Mouse (Mus musculus) cerebellum, adult 2 months (tissue): ENCODE data around the gene Coro7. TPM values are rescaled to one million over a fixed set of nuclear protein-coding genes. Genes with fewer than 3 reads are reported as not detected.

Experiments used
- DNase-seq, 2 experiments: peaks; one replicate each; pipeline ENCODE4 v3.0.0; 2021
- H3K27ac ChIP-seq: fragments of 200-500 bp; 2 replicates; pipeline ENCODE4 v1.5.1; 2012; ENCODE audit warnings: low read length, control low read depth, inconsistent platforms; ENCODE audit not compliant: insufficient read depth
- H3K27me3 ChIP-seq: fragments of 200-500 bp; 2 replicates; pipeline ENCODE4 v1.6.1; 2012; ENCODE audit warnings: inconsistent platforms, mild to moderate bottlenecking, low read length, moderate library complexity; ENCODE audit not compliant: control insufficient read depth, insufficient read depth
- H3K4me1 ChIP-seq: fragments of 200-500 bp; 2 replicates; pipeline ENCODE4 v1.6.1; 2011; ENCODE audit warnings: low read length; ENCODE audit not compliant: control insufficient read depth, insufficient read depth
- H3K4me3 ChIP-seq: fragments of 200-500 bp; replicated peaks from 2 replicates; pipeline ENCODE3; 2011; ENCODE audit warnings: mild to moderate bottlenecking, low read depth, low read length, control low read depth; ENCODE audit not compliant: insufficient read depth
- CTCF ChIP-seq: fragments of 200-500 bp; IDR thresholded peaks from 2 replicates; pipeline ENCODE4 v1.5.1; 2011; ENCODE audit warnings: low read depth, mild to moderate bottlenecking, control low read depth, low read length, moderate library complexity, borderline replicate concordance; ENCODE audit not compliant: insufficient read depth
- POLR2A ChIP-seq: fragments of 200-500 bp; IDR thresholded peaks from 2 replicates; pipeline ENCODE4 v1.6.1; 2011; ENCODE audit warnings: low read length, control low read depth, borderline replicate concordance; ENCODE audit not compliant: insufficient read depth
- WGBS: fragments of 180-500 bp; shearing (Covaris S2); methylation state at CpG from one replicate; pipeline ENCODE4 v1.1.7; 2018; 5-methylcytosine and 5-hydroxymethylcytosine counted together
- polyA plus RNA-seq: library from polyadenylated mRNA; depleted of rRNA; stranded (reverse); fragments of >200 nt; gene quantifications from 2 replicates; pipeline ENCODE4 v1.2.3, GENCODE M21; 2012

The Coro7 gene
- polyA plus RNA-seq, 1 experiment, result 86.1 TPM

DNA sequence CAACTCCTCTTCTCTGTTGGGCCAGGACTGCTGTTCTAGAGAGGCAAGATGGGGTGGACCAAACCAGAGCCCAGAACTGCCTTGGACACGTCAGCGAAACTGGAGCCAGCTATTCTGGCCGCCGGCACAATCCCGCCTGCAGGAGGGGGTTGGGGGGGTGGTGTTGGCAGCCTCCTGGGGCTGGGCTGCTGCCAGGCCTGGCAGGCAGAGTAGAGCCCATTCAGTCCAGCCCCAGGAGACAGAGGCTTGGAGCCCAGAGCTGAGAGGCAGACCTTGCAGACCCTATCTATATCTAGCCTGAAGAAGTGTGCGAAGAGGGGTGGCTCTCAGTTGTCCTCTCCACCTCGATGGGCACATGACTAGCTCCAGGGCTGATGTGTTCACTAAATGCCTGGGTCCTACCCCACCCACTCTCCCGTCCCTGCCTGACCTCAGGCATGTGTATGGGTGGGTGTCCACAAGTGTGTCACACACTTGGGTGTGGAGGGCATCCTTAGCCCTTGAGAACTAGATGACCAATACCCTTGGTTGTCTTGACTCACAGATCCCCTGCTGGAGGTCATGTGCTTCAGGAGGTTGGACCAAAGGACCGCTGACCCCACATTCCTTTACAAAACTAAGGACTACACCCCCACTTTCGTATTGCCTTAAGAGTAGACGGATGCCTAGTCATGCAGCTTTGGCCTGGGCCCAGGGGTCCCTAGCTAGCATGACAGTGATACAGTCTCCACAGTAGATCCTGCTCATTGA lies 35.7 kb downstream of the Coro7 start:
- TF ChIP-seq CTCF, result no peak
- no peak for TF ChIP-seq POLR2A
- DNase-seq, result peak; percentile 81 to 85
- peaks cover 20% of the 10 kb centered on the region for H3K4me1 ChIP-seq
- 27% methylated on average over 11 of the region's 11 CpGs for WGBS
- H3K27me3 ChIP-seq, result no peaks in the 10 kb centered on the region
- no peak overlapping the region for H3K4me3 ChIP-seq
- H3K27ac ChIP-seq, result no peak overlapping the region

DNA sequence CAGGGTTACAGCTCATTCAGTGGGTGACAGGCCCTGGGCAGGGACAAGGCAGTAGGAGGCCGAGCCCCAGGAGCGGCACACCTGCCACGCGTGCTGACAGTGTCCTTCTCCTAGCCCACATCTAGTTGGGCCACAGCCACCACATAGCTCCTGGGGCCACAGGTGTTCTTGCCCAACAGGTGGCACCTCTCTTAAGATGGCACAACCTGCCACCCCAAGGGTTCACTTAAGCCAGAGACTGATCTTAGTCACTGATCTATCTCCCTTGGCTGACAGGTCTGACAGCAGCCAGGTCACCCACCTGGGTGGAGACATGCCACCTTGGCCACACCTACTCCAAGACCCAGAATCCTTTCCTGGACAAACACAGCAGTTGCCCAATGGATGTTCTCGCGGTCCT lies 36.6 kb downstream of the Coro7 start:
- no peak overlapping the region for H3K4me3 ChIP-seq
- no peak overlapping the region for H3K27ac ChIP-seq
- peak in 1 of 2 experiments; percentile 17 for DNase-seq
- TF ChIP-seq CTCF (no peak), POLR2A (no peak)
- no peaks in the 10 kb centered on the region for H3K27me3 ChIP-seq
- 80% methylated on average over 6 of the region's 6 CpGs for WGBS
- H3K4me1 ChIP-seq, result peaks cover 20% of the 10 kb centered on the region

DNA sequence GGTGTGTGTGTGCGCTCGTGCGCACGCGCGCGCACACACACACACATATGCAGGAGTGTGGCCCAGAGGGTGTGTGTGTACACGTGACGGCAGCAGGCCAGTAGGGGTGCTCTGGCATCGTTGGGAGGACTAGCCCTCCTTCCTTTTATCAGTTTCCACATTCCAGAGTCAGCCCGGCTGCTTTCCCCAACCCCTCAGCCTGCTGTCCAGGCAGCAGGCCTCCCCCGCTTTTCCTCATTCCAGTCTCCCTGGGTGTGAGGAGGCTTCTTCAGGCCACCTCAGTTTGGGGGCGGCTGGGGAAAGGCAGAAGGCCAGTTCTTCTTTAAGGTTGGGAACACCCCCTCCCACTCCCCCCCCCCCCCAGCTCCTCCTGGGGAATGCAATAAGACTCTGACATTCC lies 37.4 kb downstream of the Coro7 start:
- TF ChIP-seq POLR2A, result no peak
- TF ChIP-seq CTCF, result no peak
- peaks cover 20% of the 10 kb centered on the region for H3K4me1 ChIP-seq
- no peak overlapping the region for H3K27ac ChIP-seq
- no peaks in the 10 kb centered on the region for H3K27me3 ChIP-seq
- WGBS, result 81% methylated on average over 13 of the region's 13 CpGs
- peak in 1 of 2 experiments; percentile 10 for DNase-seq
- no peak overlapping the region for H3K4me3 ChIP-seq

GRCm38 (mm10) chr16:4641119-4641838 lies 38.3 kb downstream of the Coro7 start:
- Histone ChIP-seq H3K4me1 (peaks cover 20% of the 10 kb centered on the region), H3K27ac (no peak overlapping the region), H3K27me3 (no peaks in the 10 kb centered on the region), H3K4me3 (no peak overlapping the region)
- DNase-seq, result no peak
- no peak for TF ChIP-seq CTCF
- TF ChIP-seq POLR2A, result no peak
- 70% methylated on average over 3 of the region's 3 CpGs for WGBS

DNA sequence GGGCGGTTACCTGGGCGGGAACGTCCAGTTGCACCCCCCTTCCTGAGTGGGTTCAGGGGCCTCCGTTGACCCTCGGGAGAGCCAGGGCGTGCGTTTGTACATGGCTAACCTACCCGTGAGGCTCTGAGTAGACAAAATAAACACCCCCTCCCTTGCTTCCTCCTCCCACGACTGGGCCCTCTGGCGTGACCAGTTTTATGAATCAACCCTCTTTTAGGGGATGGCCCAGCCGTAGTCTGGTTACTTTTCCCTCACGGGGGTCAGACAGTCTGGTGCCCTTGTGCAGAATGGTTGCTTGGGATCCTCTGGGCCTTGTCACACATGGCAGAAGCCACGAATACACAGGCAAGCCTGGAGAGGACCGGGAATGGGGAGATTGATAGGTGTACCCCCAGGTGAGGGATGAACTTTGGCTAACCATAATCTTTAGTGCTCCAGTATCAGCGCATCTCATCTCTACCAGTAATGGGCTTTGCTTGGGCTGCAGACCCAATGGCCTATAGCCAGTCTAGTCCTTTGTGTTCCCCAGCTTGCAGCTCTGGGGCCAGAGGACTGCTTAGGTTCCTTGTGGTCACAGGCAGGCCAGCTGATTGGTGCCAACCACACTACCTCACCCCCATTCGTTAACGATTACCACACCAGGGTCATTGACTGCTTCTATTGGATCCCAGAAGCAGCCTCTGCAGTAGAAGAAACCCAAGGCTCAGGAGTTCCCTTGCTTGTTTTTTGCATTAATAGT lies 39.1 kb downstream of the Coro7 start:
- TF ChIP-seq CTCF, result no peak
- no peak for TF ChIP-seq POLR2A
- 62% methylated on average over 17 of the region's 17 CpGs for WGBS
- DNase-seq, result no peak
- H3K27me3 ChIP-seq, result no peaks in the 10 kb centered on the region
- peaks cover 20% of the 10 kb centered on the region for H3K4me1 ChIP-seq
- no peak overlapping the region for H3K4me3 ChIP-seq
- no peak overlapping the region for H3K27ac ChIP-seq

DNA sequence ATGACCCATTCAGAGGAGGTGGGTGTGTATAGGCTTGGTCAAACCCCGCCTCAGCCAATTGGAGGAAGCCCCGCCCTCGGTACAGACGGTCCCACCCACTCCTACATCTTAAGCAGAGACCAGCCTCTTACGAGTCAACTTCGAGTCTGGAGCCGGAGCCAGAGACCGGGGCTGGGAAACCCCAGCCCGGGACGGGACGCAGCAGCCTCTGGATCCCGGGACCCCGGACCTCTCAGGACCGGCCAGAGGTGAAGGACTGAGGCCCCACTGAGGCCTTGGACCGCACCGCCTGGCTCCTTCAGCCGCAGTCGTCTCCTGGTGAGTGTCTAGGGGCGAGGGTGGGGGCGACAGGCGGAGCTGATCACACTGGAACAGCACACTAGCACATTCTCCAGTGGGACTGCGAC lies 39.7 kb downstream of the Coro7 start, which contains the start of the genes Vasn and Dnaja3:
Gene Vasn (plus strand): TSS at position 111 of the 407 bp plus-strand sequence.
Gene Dnaja3 (plus strand): TSS at position 159 of the 407 bp plus-strand sequence.
- WGBS, result 45% methylated on average over 22 of the region's 22 CpGs
- H3K4me3 ChIP-seq, result no peak within 1 kb of the TSS
- peaks cover 20% of the 10 kb centered on the region for H3K4me1 ChIP-seq
- DNase-seq, result peak in 1 of 2 experiments; percentile 37
- H3K27ac ChIP-seq, result no peak within 1 kb of the TSS
- H3K27me3 ChIP-seq, result no peaks in the 10 kb centered on the region
- no peak for TF ChIP-seq POLR2A

DNA sequence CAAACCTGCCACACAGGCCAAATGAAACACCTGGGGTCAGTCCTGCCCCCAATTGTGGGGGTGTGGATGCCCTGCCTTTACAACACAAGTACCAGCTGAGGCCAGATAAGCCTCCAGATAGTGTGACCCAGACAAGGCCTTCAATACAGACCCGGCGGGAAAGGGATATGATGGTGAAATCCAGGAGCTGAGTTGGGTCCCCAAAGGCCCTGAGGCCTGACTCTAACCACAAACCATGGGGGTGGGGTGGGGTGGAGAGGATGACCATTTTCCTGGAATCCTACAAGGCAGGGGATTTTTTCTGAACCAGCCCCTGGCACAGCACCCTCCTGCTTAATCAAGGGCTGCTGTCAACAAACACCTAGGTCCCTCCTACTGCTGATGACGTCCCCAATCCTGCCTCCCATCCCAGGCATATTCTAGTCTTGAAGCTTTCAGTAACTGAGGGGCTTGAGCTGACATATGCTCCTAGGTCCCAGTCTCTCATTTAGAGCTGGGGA lies 40.6 kb downstream of the Coro7 start:
- no peak for TF ChIP-seq CTCF
- TF ChIP-seq POLR2A, result no peak
- no peak for DNase-seq
- WGBS, result 96% methylated on average over 3 of the region's 3 CpGs
- Histone ChIP-seq H3K27ac (no peak overlapping the region), H3K27me3 (no peaks in the 10 kb centered on the region), H3K4me3 (no peak overlapping the region), H3K4me1 (peaks cover 14% of the 10 kb centered on the region)
